ENCODE assay signal across 8 mouse cellular contexts in the genomic region with DNA sequence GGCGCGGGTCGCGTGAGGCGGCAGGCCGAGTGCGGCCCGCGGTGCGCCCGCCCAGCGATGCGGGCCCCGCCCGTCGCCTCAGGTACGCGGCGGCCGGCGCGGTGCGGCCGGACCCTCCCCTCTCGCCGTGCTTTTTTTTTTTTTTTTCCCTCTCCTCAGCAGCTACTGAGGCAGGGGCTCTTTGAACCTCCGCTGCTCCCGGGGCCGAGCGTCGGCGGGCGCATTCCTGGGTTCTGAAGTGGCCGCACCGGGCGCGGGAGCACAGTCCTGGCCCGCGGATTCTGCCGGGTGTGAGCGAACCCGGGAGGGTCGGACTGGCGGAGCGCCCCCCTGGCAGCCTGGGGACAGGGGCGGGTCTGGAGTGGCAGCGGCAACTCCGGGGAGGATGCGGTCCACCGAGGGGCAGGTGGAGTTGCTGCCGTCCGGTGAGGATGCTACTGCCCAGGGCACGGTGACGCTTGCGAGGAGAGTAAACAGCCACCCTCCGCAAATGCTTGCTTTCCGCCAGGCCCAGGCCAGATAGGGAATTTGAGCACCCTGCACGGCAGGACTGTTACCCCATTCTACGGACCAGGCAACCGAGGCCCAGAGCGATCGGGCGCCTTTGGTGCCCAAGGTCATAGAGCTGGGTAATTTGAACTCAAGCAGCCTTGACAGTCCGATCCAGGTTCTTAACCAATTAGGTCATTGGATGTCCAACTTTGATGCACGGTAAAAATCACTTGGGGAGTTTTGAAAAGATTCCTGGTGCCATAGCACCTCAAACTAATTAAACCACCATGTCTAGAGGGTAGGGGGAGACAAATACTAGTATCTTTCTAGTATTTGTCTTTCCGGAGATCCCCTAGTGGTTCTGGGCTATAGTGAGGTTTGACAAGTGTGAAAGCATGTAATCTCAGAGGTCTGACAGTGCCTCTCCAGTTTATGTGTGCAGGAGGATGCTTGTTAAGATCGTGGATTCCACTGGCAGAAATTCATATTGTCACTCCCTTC. TPM values are rescaled to one million over a fixed set of nuclear protein-coding genes. Genes with fewer than 3 reads are reported as not detected.
DNase-seq lines count a peak whose midpoint lies in the region; ATAC-seq and TF ChIP-seq lines count a peak whose summit lies in the region.

No protein-coding gene starts in this region.

- no peaks in the 10 kb centered on the region for H3K27me3 ChIP-seq in forebrain, embryonic 13.5 days
- no peaks in the 10 kb centered on the region for H3K27me3 ChIP-seq in hindbrain, embryonic 10.5 days (ENCODE audit: insufficient read depth, poor library complexity, severe bottlenecking)
- H3K27me3 ChIP-seq in limb, embryonic 12.5 days, result no peaks in the 10 kb centered on the region
- no peaks in the 10 kb centered on the region for H3K27me3 ChIP-seq in midbrain, embryonic 13.5 days
- H3K27me3 ChIP-seq in spleen, adult 2 months (ENCODE audit: control insufficient read depth, insufficient read depth, low read length), result no peaks in the 10 kb centered on the region

- H3K4me1 ChIP-seq in forebrain, embryonic 13.5 days, result peaks cover 15% of the 10 kb centered on the region
- H3K4me1 ChIP-seq in hindbrain, embryonic 10.5 days (replicated peaks), result peaks cover 25% of the 10 kb centered on the region
- H3K4me1 ChIP-seq in limb, embryonic 12.5 days (replicated peaks), result peaks cover 7% of the 10 kb centered on the region
- H3K4me1 ChIP-seq in midbrain, embryonic 13.5 days (replicated peaks), result peaks cover 30% of the 10 kb centered on the region
- 0 out of 2 replicates have a peak, but pooled peaks cover 11% of the 10 kb centered on the region for H3K4me1 ChIP-seq in spleen, adult 2 months (ENCODE audit: control insufficient read depth, insufficient read depth, insufficient read length)

- peak overlapping the region; percentile 76 for H3K27ac ChIP-seq in forebrain, embryonic 13.5 days
- peak overlapping the region; percentile 94 for H3K27ac ChIP-seq in hindbrain, embryonic 10.5 days
- peak overlapping the region; percentile 84 for H3K27ac ChIP-seq in limb, embryonic 12.5 days
- H3K27ac ChIP-seq in midbrain, embryonic 13.5 days, result peak overlapping the region; percentile 93
- H3K27ac ChIP-seq in spleen, adult 2 months (ENCODE audit: insufficient read depth, low read length), result peak overlapping the region; percentile 84

- peak; percentile 31 for ATAC-seq in forebrain, embryonic 13.5 days
- peak; percentile 63 for ATAC-seq in limb, embryonic 12.5 days (ENCODE audit: insufficient number of reproducible peaks, insufficient read depth, low FRiP score, low TSS enrichment, low read depth)
- ATAC-seq in midbrain, embryonic 13.5 days, result peak; percentile 72

- H3K9ac ChIP-seq in forebrain, embryonic 13.5 days, result peak overlapping the region; percentile 95
- H3K9ac ChIP-seq in limb, embryonic 12.5 days (replicated peaks), result peak overlapping the region; percentile 90
- H3K9ac ChIP-seq in midbrain, embryonic 13.5 days (replicated peaks), result peak overlapping the region; percentile 95

- H3K9me3 ChIP-seq in forebrain, embryonic 13.5 days (replicated peaks), result no peaks in the 10 kb centered on the region
- no peaks in the 10 kb centered on the region for H3K9me3 ChIP-seq in hindbrain, embryonic 10.5 days
- no peaks in the 10 kb centered on the region for H3K9me3 ChIP-seq in limb, embryonic 12.5 days
- H3K9me3 ChIP-seq in midbrain, embryonic 13.5 days, result no peaks in the 10 kb centered on the region

- no peak for TF ChIP-seq POLR2A in spleen, adult 2 months (IDR thresholded peaks at IDR 0.05; ENCODE audit: low read depth, low read length)

- no peak for TF ChIP-seq CTCF in spleen, adult 2 months (IDR thresholded peaks at IDR 0.05; ENCODE audit: extremely low read depth, insufficient read depth, insufficient read length, insufficient replicate concordance)

- H3K4me3 ChIP-seq in forebrain, embryonic 13.5 days, result peak overlapping the region; percentile 97
- peak overlapping the region; percentile 95 for H3K4me3 ChIP-seq in hindbrain, embryonic 10.5 days
- peak overlapping the region; percentile 90 for H3K4me3 ChIP-seq in limb, embryonic 12.5 days (replicated peaks)
- H3K4me3 ChIP-seq in midbrain, embryonic 13.5 days (replicated peaks), result peak overlapping the region; percentile 98
- peak overlapping the region; percentile 90 for H3K4me3 ChIP-seq in spleen, adult 2 months (ENCODE audit: extremely low read depth, insufficient read depth, insufficient read length)

- peak overlapping the region; percentile 95 for H3K4me2 ChIP-seq in forebrain, embryonic 13.5 days
- peak overlapping the region; percentile 95 for H3K4me2 ChIP-seq in limb, embryonic 12.5 days
- H3K4me2 ChIP-seq in midbrain, embryonic 13.5 days (replicated peaks), result peak overlapping the region; percentile 92

- 2% methylated on average over 63 of the region's 67 CpGs for WGBS in forebrain, embryonic 13.5 days
- WGBS in hindbrain, embryonic 10.5 days, result 2% methylated on average over 65 of the region's 67 CpGs
- 3% methylated on average over 66 of the region's 67 CpGs for WGBS in limb, embryonic 12.5 days
- 2% methylated on average over 61 of the region's 67 CpGs for WGBS in midbrain, embryonic 13.5 days
- 3% methylated on average over 64 of the region's 67 CpGs for WGBS in spleen, adult 2 months

- DNase-seq in heart, adult 11 months, result peak; percentile 92
- no peak for DNase-seq in heart, adult 8-10 months (ENCODE audit: low spot score)
- DNase-seq in cerebellum, adult 11-12 months, result peak; percentile 65
- peak; percentile 47 for DNase-seq in hindbrain, embryonic 10.5 days (ENCODE audit: low spot score)
- peak in 1 of 2 experiments; percentile 19 for DNase-seq in spleen, adult 2 months (ENCODE audit: low read depth in 1 of 2, low spot score in 2 of 2)

- H3K36me3 ChIP-seq in forebrain, embryonic 13.5 days (ENCODE audit: poor library complexity, severe bottlenecking), result no peaks in the 10 kb centered on the region
- H3K36me3 ChIP-seq in hindbrain, embryonic 10.5 days, result no peaks in the 10 kb centered on the region
- H3K36me3 ChIP-seq in limb, embryonic 12.5 days, result no peaks in the 10 kb centered on the region
- H3K36me3 ChIP-seq in midbrain, embryonic 13.5 days, result no peaks in the 10 kb centered on the region
- no peaks in the 10 kb centered on the region for H3K36me3 ChIP-seq in spleen, adult 2 months (ENCODE audit: control insufficient read depth, insufficient read depth, low read length)

RNA-seq across cellular contexts. Expression of a gene that starts 0.7 kb away (rescaled TPM):
- 10 to 100 TPM; 35.3 to 41.3 (median 38.6) TPM for total RNA-seq in heart, adult 8-10 months (2022)
- 20.4 and 22.3 TPM in 2 replicates for polyA plus RNA-seq in forebrain, embryonic 13.5 days (2015; fragmentation: Nextera tagmentation; extraction: Ambion mirVana)
- polyA plus RNA-seq in hindbrain, embryonic 10.5 days (2016; fragmentation: Nextera tagmentation; extraction: Ambion mirVana), result 12.8 and 12.9 TPM in 2 replicates
- 17.3 and 19.7 TPM in 2 replicates for polyA plus RNA-seq in limb, embryonic 12.5 days (2016; fragmentation: Nextera tagmentation; extraction: Ambion mirVana)
- polyA plus RNA-seq in midbrain, embryonic 13.5 days (2015; fragmentation: Nextera tagmentation; extraction: Ambion mirVana), result 21.4 and 23.0 TPM in 2 replicates
- 14.8 and 18.9 TPM in 2 replicates for polyA plus RNA-seq in spleen, adult 2 months (2012; rRNA removed)

RNA-seq across cellular contexts. Expression of a gene that starts 34.9 kb away (rescaled TPM):
- under 1 TPM; 0.19 to 0.47 (median 0.25) TPM for total RNA-seq in heart, adult 8-10 months (2022)
- 56.7 and 73.0 TPM in 2 replicates for polyA plus RNA-seq in forebrain, embryonic 13.5 days (2015; fragmentation: Nextera tagmentation; extraction: Ambion mirVana)
- 41.0 and 88.9 TPM in 2 replicates for polyA plus RNA-seq in hindbrain, embryonic 10.5 days (2016; fragmentation: Nextera tagmentation; extraction: Ambion mirVana)
- 6.3 and 7.7 TPM in 2 replicates for polyA plus RNA-seq in limb, embryonic 12.5 days (2016; fragmentation: Nextera tagmentation; extraction: Ambion mirVana)
- 241 and 271 TPM in 2 replicates for polyA plus RNA-seq in midbrain, embryonic 13.5 days (2015; fragmentation: Nextera tagmentation; extraction: Ambion mirVana)
- 0.04 and 0.11 TPM in 2 replicates for polyA plus RNA-seq in spleen, adult 2 months (2012; rRNA removed)
